Mouse (Mus musculus) kidney, adult 9 months (tissue): ENCODE results near the gene Dnajc13.

Source experiments
- DNase-seq: peaks from one replicate; pipeline ENCODE4 v3.0.0; 2022

Gene Dnajc13

GRCm38 (mm10) chr9:104107482-104107881 is 155.2 kb downstream of the Dnajc13 start:
- DNase-seq, result no peak

- no peak for DNase-seq
Observed at GRCm38 (mm10) chr9:104106930-104107329, 155.8 kb downstream of the Dnajc13 start.

- DNase-seq, result no peak
Observed at GRCm38 (mm10) chr9:104104986-104105385, 157.7 kb downstream of the Dnajc13 start.

DNA sequence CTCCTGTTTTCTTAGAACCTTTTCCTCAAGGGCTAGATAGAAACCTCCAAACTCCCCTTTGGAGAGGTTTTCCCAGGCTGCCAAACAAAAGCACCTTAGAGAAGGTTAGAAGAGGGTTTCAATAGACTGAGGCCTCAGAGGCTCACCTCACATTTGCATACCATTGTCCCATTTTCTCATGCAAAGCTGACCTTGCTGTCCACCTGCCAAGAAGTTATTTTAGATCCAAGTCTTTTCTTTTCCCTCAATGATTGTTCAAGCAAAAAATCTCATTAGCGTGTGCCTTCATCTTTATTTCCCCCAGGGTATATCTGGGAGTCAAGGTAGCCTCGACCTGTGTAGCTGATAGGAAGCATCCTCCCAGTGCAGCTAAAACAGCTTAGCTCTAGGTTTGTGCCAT is 159.8 kb downstream of the Dnajc13 start:
- no peak for DNase-seq

- DNase-seq, result no peak
Observed at GRCm38 (mm10) chr9:104102301-104102700, 160.4 kb downstream of the Dnajc13 start.

GRCm38 (mm10) chr9:104101458-104101857 is 161.3 kb downstream of the Dnajc13 start:
- DNase-seq, result no peak
